Mouse (Mus musculus) frontal cortex, adult (tissue): ENCODE measurements at regions not wholly inside any gene's neighbourhood (a gene's known extent, or its start where the extent isn't known, plus 50 kb on each side); places are given as distances from the start of the nearest gene placed in this dataset.
A peak's percentile ranks its signal among the peaks of the same experiment; 100 is the strongest.

ENCODE experiments used
- ATAC-seq: cut with Nextera tagmentation; 2 replicates; pipeline ENCODE4 v1.9.2; 2017; ENCODE audit warnings: mild to moderate bottlenecking, moderate library complexity, mixed read lengths; ENCODE audit not compliant: low TSS enrichment

- ATAC-seq: no peak
These were observed 250.0 kb downstream of the Sec61b start for GRCm38 (mm10) chr4:47724331-47725004.

- ATAC-seq: no peak
These were observed 250.5 kb downstream of the Sec61b start for GRCm38 (mm10) chr4:47725005-47725340.

GRCm38 (mm10) chr4:47746498-47747190 lies 272.2 kb downstream of the Sec61b start:
- ATAC-seq: no peak

GRCm38 (mm10) chr4:47772230-47772920 lies 272.6 kb upstream of the Nr4a3 start:
- no peak; the same call in 1 of the 2 replicates for ATAC-seq

- ATAC-seq: no peak
These were observed 270.3 kb upstream of the Nr4a3 start for GRCm38 (mm10) chr4:47774664-47775063.

- ATAC-seq: no peak
These were observed 263.9 kb upstream of the Nr4a3 start for GRCm38 (mm10) chr4:47781039-47781438.

GRCm38 (mm10) chr4:47796977-47797376 lies 248.0 kb upstream of the Nr4a3 start:
- ATAC-seq: peak; percentile 80

- no peak for ATAC-seq
These were observed 245.8 kb upstream of the Nr4a3 start for GRCm38 (mm10) chr4:47799165-47799564.

- no peak for ATAC-seq
These were observed 241.8 kb upstream of the Nr4a3 start for GRCm38 (mm10) chr4:47803111-47803510.

GRCm38 (mm10) chr4:47807877-47808276 lies 237.1 kb upstream of the Nr4a3 start:
- no peak for ATAC-seq

- peak; percentile 76 for ATAC-seq
These were observed 230.9 kb upstream of the Nr4a3 start for GRCm38 (mm10) chr4:47814030-47814429.

- peak; percentile 50 for ATAC-seq
These were observed 226.4 kb upstream of the Nr4a3 start for GRCm38 (mm10) chr4:47818371-47819159.

- peak; percentile 90 for ATAC-seq
These were observed 224.4 kb upstream of the Nr4a3 start for GRCm38 (mm10) chr4:47820562-47820961.

GRCm38 (mm10) chr4:47823299-47823698 lies 221.7 kb upstream of the Nr4a3 start:
- ATAC-seq: no peak

GRCm38 (mm10) chr4:47824083-47824482 lies 220.9 kb upstream of the Nr4a3 start:
- ATAC-seq: no peak

- ATAC-seq: 0 out of 2 replicates have a peak, but pooled peaks have one; percentile 20
These were observed 212.0 kb upstream of the Nr4a3 start for GRCm38 (mm10) chr4:47832905-47833304.

- ATAC-seq: no peak
These were observed 206.5 kb upstream of the Nr4a3 start for GRCm38 (mm10) chr4:47838411-47838810.

GRCm38 (mm10) chr4:47842128-47842656 lies 202.8 kb upstream of the Nr4a3 start:
- ATAC-seq: no peak

- ATAC-seq: no peak
These were observed 199.7 kb upstream of the Nr4a3 start for GRCm38 (mm10) chr4:47845239-47845638.

GRCm38 (mm10) chr4:47846389-47847318 lies 198.3 kb upstream of the Nr4a3 start:
- no peak for ATAC-seq

- ATAC-seq: no peak
These were observed 183.8 kb upstream of the Nr4a3 start for GRCm38 (mm10) chr4:47861151-47861550.
